Mouse (Mus musculus) lung, embryonic 15.5 days (tissue): ENCODE results near the gene Wfdc3. TPM values are rescaled to one million over a fixed set of nuclear protein-coding genes. Genes with fewer than 3 reads are reported as not detected.
A peak's percentile ranks its signal among the peaks of the same experiment; 100 is the strongest.

Experiments used
- ATAC-seq: fragments of 200-750 bp; cut with Nextera tagmentation; 2 replicates; pipeline ENCODE4 v1.8.0; 2017; ENCODE audit warnings: moderate number of reproducible peaks, borderline replicate concordance; ENCODE audit not compliant: low FRiP score, low TSS enrichment; ENCODE audit errors: extremely low read depth
- H3K27ac ChIP-seq: fragments of 300-500 bp; sonication (generic); 2 replicates; pipeline ENCODE4 v1.5.1; 2015; ENCODE audit warnings: moderate library complexity, mild to moderate bottlenecking, inconsistent platforms
- H3K27me3 ChIP-seq: fragments of 300-500 bp; sonication (generic); 2 replicates; pipeline ENCODE4 v1.6.1; 2015; ENCODE audit warnings: inconsistent platforms
- H3K36me3 ChIP-seq: fragments of 300-500 bp; sonication (generic); 2 replicates; pipeline ENCODE4 v1.6.1; 2015; ENCODE audit warnings: inconsistent platforms
- H3K4me1 ChIP-seq: fragments of 300-500 bp; sonication (generic); 2 replicates; pipeline ENCODE4 v1.6.1; 2015; ENCODE audit warnings: inconsistent platforms
- H3K4me2 ChIP-seq: fragments of 300-500 bp; sonication (generic); 2 replicates; pipeline ENCODE4 v1.6.1; 2015; ENCODE audit warnings: inconsistent platforms, mild to moderate bottlenecking, moderate library complexity
- H3K4me3 ChIP-seq: fragments of 300-500 bp; sonication (generic); 2 replicates; pipeline ENCODE4 v1.5.1; 2015; ENCODE audit warnings: mild to moderate bottlenecking, inconsistent platforms
- H3K9ac ChIP-seq: fragments of 300-500 bp; sonication (generic); 2 replicates; pipeline ENCODE4 v1.6.1; 2015; ENCODE audit warnings: inconsistent platforms
- H3K9me3 ChIP-seq: fragments of 300-500 bp; sonication (generic); 2 replicates; pipeline ENCODE4 v1.6.1; 2016; ENCODE audit warnings: inconsistent platforms
- WGBS: fragments of 180-500 bp; shearing (Covaris S2); methylation state at CpG from one replicate; pipeline ENCODE4 v1.1.7; 2015; 5-methylcytosine and 5-hydroxymethylcytosine counted together
- polyA plus RNA-seq: library from polyadenylated mRNA; unstranded; fragments of >200 nt; fragmentation: Nextera tagmentation; extraction: Ambion mirVana; gene quantifications from 2 replicates; pipeline ENCODE4 v1.2.1, GENCODE M21; 2015

Gene Wfdc3
- polyA plus RNA-seq, 1 experiment from 2014 or later, result 1.9 TPM

- no peaks in the 10 kb centered on the region for H3K27me3 ChIP-seq
- no peak overlapping the region for H3K4me2 ChIP-seq
- ATAC-seq, result no peak
Observed at GRCm38 (mm10) chr2:164773229-164773988, 27.7 kb upstream of the Wfdc3 start.

GRCm38 (mm10) chr2:164771123-164771522 is 25.4 kb upstream of the Wfdc3 start:
- 58% methylated on average over 8 of the region's 8 CpGs for WGBS
- Histone ChIP-seq H3K9ac (peak overlapping the region; percentile 85), H3K36me3 (peaks cover 44% of the 10 kb centered on the region), H3K4me1 (peaks cover 29% of the 10 kb centered on the region), H3K4me2 (peak overlapping the region; percentile 79), H3K4me3 (peak overlapping the region; percentile 88), H3K9me3 (no peaks in the 10 kb centered on the region), H3K27ac (no peak overlapping the region), H3K27me3 (no peaks in the 10 kb centered on the region)
- ATAC-seq, result no peak

More at GRCm38 (mm10) chr2:164773229-164773988, 27.7 kb upstream of the Wfdc3 start:
- Histone ChIP-seq H3K9me3 (no peaks in the 10 kb centered on the region), H3K4me1 (peaks cover 29% of the 10 kb centered on the region), H3K4me3 (no peak overlapping the region), H3K9ac (no peak overlapping the region), H3K36me3 (peaks cover 22% of the 10 kb centered on the region), H3K27ac (0 out of 2 replicates have a peak overlapping the region, but pooled peaks have one; percentile 15)
- 72% methylated on average over 14 of the region's 14 CpGs for WGBS

GRCm38 (mm10) chr2:164770279-164770678 is 24.5 kb upstream of the Wfdc3 start:
- H3K27ac ChIP-seq, result peak overlapping the region; percentile 69
- H3K36me3 ChIP-seq, result peaks cover 53% of the 10 kb centered on the region
- peak overlapping the region; percentile 85 for H3K9ac ChIP-seq
- WGBS, result 2% methylated on average over 15 of the region's 15 CpGs
- no peaks in the 10 kb centered on the region for H3K27me3 ChIP-seq
- ATAC-seq, result no peak
- H3K9me3 ChIP-seq, result no peaks in the 10 kb centered on the region
- H3K4me2 ChIP-seq, result peak overlapping the region; percentile 79
- peak overlapping the region; percentile 88 for H3K4me3 ChIP-seq
- peaks cover 29% of the 10 kb centered on the region for H3K4me1 ChIP-seq

- 1% methylated on average over 53 of the region's 53 CpGs for WGBS
- Histone ChIP-seq H3K27me3 (no peaks in the 10 kb centered on the region), H3K36me3 (peaks cover 60% of the 10 kb centered on the region), H3K4me3 (peak within 1 kb of the TSS; percentile 88), H3K4me1 (peaks cover 29% of the 10 kb centered on the region), H3K9me3 (no peaks in the 10 kb centered on the region), H3K27ac (peak within 1 kb of the TSS; percentile 77), H3K9ac (peak within 1 kb of the TSS; percentile 85), H3K4me2 (peak within 1 kb of the TSS; percentile 79)
- ATAC-seq, result peak; percentile 99
Observed at GRCm38 (mm10) chr2:164769258-164770037, 23.7 kb upstream of the Wfdc3 start, which contains the start of gene Ube2c. Ube2c (plus strand) TSS chr2:164769898.

- Histone ChIP-seq H3K27me3 (no peaks in the 10 kb centered on the region), H3K4me2 (no peak overlapping the region), H3K4me3 (no peak overlapping the region), H3K36me3 (peaks cover 65% of the 10 kb centered on the region), H3K27ac (0 out of 2 replicates have a peak overlapping the region, but pooled peaks have one; percentile 0), H3K9me3 (no peaks in the 10 kb centered on the region), H3K9ac (no peak overlapping the region), H3K4me1 (peaks cover 26% of the 10 kb centered on the region)
- ATAC-seq, result no peak
- 90% methylated on average over 15 of the region's 15 CpGs for WGBS
Observed at GRCm38 (mm10) chr2:164767812-164768540, 22.2 kb upstream of the Wfdc3 start.

- Histone ChIP-seq H3K4me1 (peaks cover 6% of the 10 kb centered on the region), H3K27ac (no peak overlapping the region), H3K4me3 (no peak overlapping the region), H3K4me2 (no peak overlapping the region), H3K27me3 (no peaks in the 10 kb centered on the region), H3K9me3 (no peaks in the 10 kb centered on the region), H3K9ac (no peak overlapping the region), H3K36me3 (peaks cover 68% of the 10 kb centered on the region)
- no peak for ATAC-seq
- 67% methylated on average over 3 of the region's 3 CpGs for WGBS
Observed at GRCm38 (mm10) chr2:164765841-164766240, 20.1 kb upstream of the Wfdc3 start.

- H3K4me3 ChIP-seq, result no peak overlapping the region
- H3K27me3 ChIP-seq, result no peaks in the 10 kb centered on the region
- ATAC-seq, result no peak
- 78% methylated on average over 7 of the region's 7 CpGs for WGBS
- peaks cover 92% of the 10 kb centered on the region for H3K36me3 ChIP-seq
- H3K4me1 ChIP-seq, result no peaks in the 10 kb centered on the region
- H3K4me2 ChIP-seq, result no peak overlapping the region
- H3K9ac ChIP-seq, result no peak overlapping the region
- H3K27ac ChIP-seq, result no peak overlapping the region
- no peaks in the 10 kb centered on the region for H3K9me3 ChIP-seq
Observed at GRCm38 (mm10) chr2:164762593-164762992, 16.9 kb upstream of the Wfdc3 start.

GRCm38 (mm10) chr2:164761971-164762370 is 16.2 kb upstream of the Wfdc3 start:
- no peak overlapping the region for H3K4me2 ChIP-seq
- H3K4me3 ChIP-seq, result no peak overlapping the region
- H3K4me1 ChIP-seq, result no peaks in the 10 kb centered on the region
- H3K9me3 ChIP-seq, result no peaks in the 10 kb centered on the region
- WGBS, result 98% methylated on average over 4 of the region's 4 CpGs
- no peak overlapping the region for H3K27ac ChIP-seq
- peaks cover 92% of the 10 kb centered on the region for H3K36me3 ChIP-seq
- no peak overlapping the region for H3K9ac ChIP-seq
- no peaks in the 10 kb centered on the region for H3K27me3 ChIP-seq
- no peak for ATAC-seq

GRCm38 (mm10) chr2:164761502-164761901 is 15.8 kb upstream of the Wfdc3 start:
- H3K27ac ChIP-seq, result no peak overlapping the region
- H3K4me3 ChIP-seq, result no peak overlapping the region
- H3K4me1 ChIP-seq, result no peaks in the 10 kb centered on the region
- 85% methylated on average over 2 of the region's 2 CpGs for WGBS
- H3K9me3 ChIP-seq, result no peaks in the 10 kb centered on the region
- peak; percentile 58; the same call in 1 of the 2 replicates for ATAC-seq
- peaks cover 92% of the 10 kb centered on the region for H3K36me3 ChIP-seq
- H3K27me3 ChIP-seq, result no peaks in the 10 kb centered on the region
- H3K4me2 ChIP-seq, result no peak overlapping the region
- no peak overlapping the region for H3K9ac ChIP-seq

GRCm38 (mm10) chr2:164760059-164760833 is 14.5 kb upstream of the Wfdc3 start:
- H3K27ac ChIP-seq, result no peak overlapping the region
- ATAC-seq, result no peak

GRCm38 (mm10) chr2:164758692-164759091 is 13.0 kb upstream of the Wfdc3 start:
- Histone ChIP-seq H3K9ac (no peak overlapping the region), H3K36me3 (peaks cover 99% of the 10 kb centered on the region), H3K4me1 (no peaks in the 10 kb centered on the region), H3K27me3 (no peaks in the 10 kb centered on the region), H3K4me2 (no peak overlapping the region), H3K27ac (no peak overlapping the region), H3K9me3 (no peaks in the 10 kb centered on the region), H3K4me3 (no peak overlapping the region)
- ATAC-seq, result no peak
- 56% methylated on average over 1 of the region's 1 CpGs for WGBS

More at GRCm38 (mm10) chr2:164760059-164760833, 14.5 kb upstream of the Wfdc3 start:
- Histone ChIP-seq H3K4me2 (no peak overlapping the region), H3K9me3 (no peaks in the 10 kb centered on the region), H3K4me3 (no peak overlapping the region), H3K4me1 (no peaks in the 10 kb centered on the region), H3K27me3 (no peaks in the 10 kb centered on the region), H3K36me3 (peaks cover 92% of the 10 kb centered on the region), H3K9ac (no peak overlapping the region)
- 74% methylated on average over 4 of the region's 4 CpGs for WGBS
